Mouse (Mus musculus): ENCODE measurements around the gene Tor1b. TPM values are rescaled to one million over a fixed set of nuclear protein-coding genes. Genes with fewer than 3 reads are reported as not detected.

The Tor1b gene
- total RNA-seq (2014; rRNA removed; ENCODE audit: low replicate concordance) (39.8 and 45.4 TPM in 2 replicates), polyA plus RNA-seq (2015; fragmentation: Nextera tagmentation; extraction: Ambion mirVana) (19.0 and 20.4 TPM in 2 replicates)

GRCm38 (mm10) chr2:30952824-30953490, at the start of gene Tor1b:
TSS of gene Tor1b (plus strand) at chr2:30952959.
- no peaks in the 10 kb centered on the region; the same call in 1 of the 2 replicates for H3K27me3 ChIP-seq (ENCODE audit: control insufficient read depth, insufficient read depth, low read length)
- peaks cover 14% of the 10 kb centered on the region for H3K4me1 ChIP-seq (ENCODE audit: control insufficient read depth, insufficient read depth)
- peak within 1 kb of the TSS; percentile 82 for H3K9ac ChIP-seq (replicated peaks; ENCODE audit: low read depth, low read length)
- WGBS = 0% methylated on average over 60 of the region's 60 CpGs
- TF ChIP-seq EP300 (IDR thresholded peaks at IDR 0.05; ENCODE audit: low read depth) = no peak
- peak; percentile 24 for TF ChIP-seq CTCF (IDR thresholded peaks at IDR 0.05; ENCODE audit: low read depth)
- H3K9me3 ChIP-seq (replicated peaks; ENCODE audit: control insufficient read depth, low read length) = no peaks in the 10 kb centered on the region
- H3K4me2 ChIP-seq (ENCODE audit: low read depth, low read length) = peak within 1 kb of the TSS; percentile 95
- DNase-seq (ENCODE audit: low spot score) = peak; percentile 92
- H3K27ac ChIP-seq (ENCODE audit: low read depth) = peak within 1 kb of the TSS; percentile 78
- peaks cover 23% of the 10 kb centered on the region for H3K36me3 ChIP-seq (replicated peaks; ENCODE audit: control insufficient read depth, insufficient read depth, low read length)
- peak; percentile 91 for ATAC-seq (ENCODE audit: insufficient read depth, low read depth)
- peak within 1 kb of the TSS; percentile 83 for H3K4me3 ChIP-seq (ENCODE audit: low read depth, low read length)

- H3K4me2 ChIP-seq (ENCODE audit: low read depth, low read length) = no peak overlapping the region
- WGBS = 72% methylated on average over 6 of the region's 6 CpGs
- DNase-seq (ENCODE audit: low spot score) = no peak
Measured at GRCm38 (mm10) chr2:30904231-30904630, 48.5 kb upstream of the Tor1b start.

GRCm38 (mm10) chr2:30904991-30905390, 47.8 kb upstream of the Tor1b start:
- DNase-seq (ENCODE audit: low spot score) = no peak
- peaks cover 9% of the 10 kb centered on the region; the same call in 1 of the 2 replicates for H3K4me1 ChIP-seq (ENCODE audit: control insufficient read depth, insufficient read depth)
- no peak overlapping the region for H3K4me2 ChIP-seq (ENCODE audit: low read depth, low read length)
- H3K36me3 ChIP-seq (replicated peaks; ENCODE audit: control insufficient read depth, insufficient read depth, low read length) = no peaks in the 10 kb centered on the region
- H3K4me3 ChIP-seq (ENCODE audit: low read depth, low read length) = no peak overlapping the region
- ATAC-seq (ENCODE audit: insufficient read depth, low read depth) = no peak
- H3K27me3 ChIP-seq (ENCODE audit: control insufficient read depth, insufficient read depth, low read length) = 0 out of 2 replicates have a peak, but pooled peaks cover 8% of the 10 kb centered on the region
- H3K9me3 ChIP-seq (replicated peaks; ENCODE audit: control insufficient read depth, low read length) = no peaks in the 10 kb centered on the region
- TF ChIP-seq CTCF (IDR thresholded peaks at IDR 0.05; ENCODE audit: low read depth) (no peak), EP300 (IDR thresholded peaks at IDR 0.05; ENCODE audit: low read depth) (no peak)
- 45% methylated on average over 7 of the region's 7 CpGs for WGBS
- H3K9ac ChIP-seq (replicated peaks; ENCODE audit: low read depth, low read length) = no peak overlapping the region
- no peak overlapping the region for H3K27ac ChIP-seq (ENCODE audit: low read depth)

More at GRCm38 (mm10) chr2:30904231-30904630, 48.5 kb upstream of the Tor1b start:
- Histone ChIP-seq H3K27me3 (ENCODE audit: control insufficient read depth, insufficient read depth, low read length) (0 out of 2 replicates have a peak, but pooled peaks cover 8% of the 10 kb centered on the region), H3K36me3 (replicated peaks; ENCODE audit: control insufficient read depth, insufficient read depth, low read length) (no peaks in the 10 kb centered on the region), H3K4me1 (ENCODE audit: control insufficient read depth, insufficient read depth) (peaks cover 9% of the 10 kb centered on the region; the same call in 1 of the 2 replicates), H3K4me3 (ENCODE audit: low read depth, low read length) (no peak overlapping the region), H3K27ac (ENCODE audit: low read depth) (no peak overlapping the region), H3K9me3 (replicated peaks; ENCODE audit: control insufficient read depth, low read length) (no peaks in the 10 kb centered on the region), H3K9ac (replicated peaks; ENCODE audit: low read depth, low read length) (no peak overlapping the region)
- ATAC-seq (ENCODE audit: insufficient read depth, low read depth) = no peak
- TF ChIP-seq EP300 (IDR thresholded peaks at IDR 0.05; ENCODE audit: low read depth) = no peak
- TF ChIP-seq CTCF (IDR thresholded peaks at IDR 0.05; ENCODE audit: low read depth) = no peak

GRCm38 (mm10) chr2:30905906-30906305, 46.9 kb upstream of the Tor1b start:
- Histone ChIP-seq H3K27me3 (ENCODE audit: control insufficient read depth, insufficient read depth, low read length) (0 out of 2 replicates have a peak, but pooled peaks cover 8% of the 10 kb centered on the region), H3K27ac (ENCODE audit: low read depth) (no peak overlapping the region), H3K36me3 (replicated peaks; ENCODE audit: control insufficient read depth, insufficient read depth, low read length) (no peaks in the 10 kb centered on the region), H3K4me1 (ENCODE audit: control insufficient read depth, insufficient read depth) (peaks cover 9% of the 10 kb centered on the region; the same call in 1 of the 2 replicates), H3K9me3 (replicated peaks; ENCODE audit: control insufficient read depth, low read length) (no peaks in the 10 kb centered on the region), H3K4me2 (ENCODE audit: low read depth, low read length) (no peak overlapping the region), H3K9ac (replicated peaks; ENCODE audit: low read depth, low read length) (no peak overlapping the region), H3K4me3 (ENCODE audit: low read depth, low read length) (no peak overlapping the region)
- DNase-seq (ENCODE audit: low spot score) (no peak), ATAC-seq (ENCODE audit: insufficient read depth, low read depth) (no peak)
- TF ChIP-seq EP300 (IDR thresholded peaks at IDR 0.05; ENCODE audit: low read depth) (no peak), CTCF (IDR thresholded peaks at IDR 0.05; ENCODE audit: low read depth) (no peak)
- WGBS = 91% methylated on average over 8 of the region's 8 CpGs

GRCm38 (mm10) chr2:30906641-30907040, 46.1 kb upstream of the Tor1b start:
- H3K27ac ChIP-seq (ENCODE audit: low read depth) = no peak overlapping the region
- no peak overlapping the region for H3K4me3 ChIP-seq (ENCODE audit: low read depth, low read length)
- 0 out of 2 replicates have a peak, but pooled peaks cover 8% of the 10 kb centered on the region for H3K27me3 ChIP-seq (ENCODE audit: control insufficient read depth, insufficient read depth, low read length)
- DNase-seq (ENCODE audit: low spot score) (no peak), ATAC-seq (ENCODE audit: insufficient read depth, low read depth) (no peak)
- H3K9me3 ChIP-seq (replicated peaks; ENCODE audit: control insufficient read depth, low read length) = no peaks in the 10 kb centered on the region
- 44% methylated on average over 4 of the region's 4 CpGs for WGBS
- H3K36me3 ChIP-seq (replicated peaks; ENCODE audit: control insufficient read depth, insufficient read depth, low read length) = no peaks in the 10 kb centered on the region
- no peak overlapping the region for H3K9ac ChIP-seq (replicated peaks; ENCODE audit: low read depth, low read length)
- H3K4me1 ChIP-seq (ENCODE audit: control insufficient read depth, insufficient read depth) = peaks cover 9% of the 10 kb centered on the region; the same call in 1 of the 2 replicates
- H3K4me2 ChIP-seq (ENCODE audit: low read depth, low read length) = no peak overlapping the region
- no peak for TF ChIP-seq CTCF (IDR thresholded peaks at IDR 0.05; ENCODE audit: low read depth)
- TF ChIP-seq EP300 (IDR thresholded peaks at IDR 0.05; ENCODE audit: low read depth) = no peak

Measured in heart, postnatal 0 days (tissue).